In genomic region chr1:157480090-157480489, GRCm38 (mm10) we compare ENCODE assay signal across 16 mouse cellular contexts. TPM values are rescaled to one million over a fixed set of nuclear protein-coding genes. Genes with fewer than 3 reads are reported as not detected.
DNase-seq lines count a peak whose midpoint lies in the region; ATAC-seq lines count a peak whose summit lies in the region.
"Had no signal": no experiment of that assay in that cellular context is flagged by ENCODE, and none has a peak within 500 bp of the region (broad histone marks: within the 10 kb centered on the region; RNA-seq: fewer than 3 reads in every experiment).

No protein-coding gene starts in this region.

- H3K4me3 ChIP-seq in liver, embryonic 11.5 days (ENCODE audit: low read depth, low read length): no peak overlapping the region
- H3K4me3 ChIP-seq in forebrain, embryonic 12.5 days (replicated peaks): no peak overlapping the region
- H3K4me3 ChIP-seq: embryonic facial prominence, embryonic 15.5 days; forebrain, embryonic 13.5 days; gastrocnemius, adult 2 months had no signal

- H3K4me1 ChIP-seq in liver, embryonic 11.5 days (replicated peaks; ENCODE audit: control insufficient read depth, insufficient read depth, low read length): no peaks in the 10 kb centered on the region
- H3K4me1 ChIP-seq in forebrain, embryonic 12.5 days: peaks cover 4% of the 10 kb centered on the region; the same call in 1 of the 2 replicates
- H3K4me1 ChIP-seq: embryonic facial prominence, embryonic 15.5 days; forebrain, embryonic 13.5 days had no signal

- H3K4me2 ChIP-seq in liver, embryonic 11.5 days: no peak overlapping the region
- H3K4me2 ChIP-seq in forebrain, embryonic 12.5 days: no peak overlapping the region
- H3K4me2 ChIP-seq: embryonic facial prominence, embryonic 15.5 days; forebrain, embryonic 13.5 days had no signal

- no peak overlapping the region for H3K27ac ChIP-seq in liver, embryonic 11.5 days (ENCODE audit: low read depth, low read length)
- no peak overlapping the region for H3K27ac ChIP-seq in forebrain, embryonic 12.5 days
- H3K27ac ChIP-seq: embryonic facial prominence, embryonic 15.5 days; forebrain, embryonic 13.5 days; gastrocnemius, adult 2 months; macrophage had no signal

- no peak overlapping the region for H3K9ac ChIP-seq in liver, embryonic 11.5 days (ENCODE audit: low read depth, low read length)
- no peak overlapping the region for H3K9ac ChIP-seq in forebrain, embryonic 12.5 days
- H3K9ac ChIP-seq: embryonic facial prominence, embryonic 15.5 days; forebrain, embryonic 13.5 days had no signal

- peak; percentile 11 for DNase-seq in liver
- no peak for DNase-seq in liver, embryonic 11.5 days (ENCODE audit: low spot score)
- DNase-seq in MEL-GATA-1-ER (ENCODE audit: extremely low read depth, low read depth): peak; percentile 32
- peak; percentile 71 for DNase-seq in adrenal gland, adult 8-10 months
- no peak for DNase-seq in embryo, embryonic 10 days (ENCODE audit: low spot score)
- no peak for DNase-seq in gastrocnemius, postnatal 36 days
- DNase-seq: cerebellum, postnatal 14 days; gastrocnemius, adult 2 months; heart, postnatal 14 days; layer of hippocampus, adult 9-11 months; thymus, postnatal 36 days had no signal

- intact Hi-C loops in gastrocnemius, postnatal 36 days (cut with DNase I): no loop called here

- no peaks in the 10 kb centered on the region for H3K36me3 ChIP-seq in liver, embryonic 11.5 days (ENCODE audit: control insufficient read depth, insufficient read depth, low read length)
- no peaks in the 10 kb centered on the region for H3K36me3 ChIP-seq in forebrain, embryonic 12.5 days (replicated peaks)
- H3K36me3 ChIP-seq: embryonic facial prominence, embryonic 15.5 days had no signal

- no peaks in the 10 kb centered on the region for H3K9me3 ChIP-seq in liver, embryonic 11.5 days (ENCODE audit: control insufficient read depth, low read length)
- no peaks in the 10 kb centered on the region for H3K9me3 ChIP-seq in forebrain, embryonic 12.5 days
- H3K9me3 ChIP-seq: embryonic facial prominence, embryonic 15.5 days; forebrain, embryonic 13.5 days had no signal

- ATAC-seq in liver, embryonic 11.5 days (replicated peaks; ENCODE audit: low FRiP score): no peak
- ATAC-seq in megakaryocyte, adult 5-6 weeks (ENCODE audit: poor library complexity, severe bottlenecking): 0 out of 2 replicates have a peak, but pooled peaks have one; percentile 42
- no peak for ATAC-seq in forebrain, embryonic 12.5 days (ENCODE audit: low FRiP score)
- ATAC-seq: forebrain, embryonic 13.5 days had no signal

- WGBS in liver, embryonic 11.5 days: 29% methylated on average over 9 of the region's 9 CpGs
- WGBS in forebrain, embryonic 12.5 days: 37% methylated on average over 9 of the region's 9 CpGs

- no peaks in the 10 kb centered on the region for H3K27me3 ChIP-seq in liver, embryonic 11.5 days (replicated peaks; ENCODE audit: control insufficient read depth, insufficient read depth, low read length)
- no peaks in the 10 kb centered on the region for H3K27me3 ChIP-seq in forebrain, embryonic 12.5 days
- H3K27me3 ChIP-seq: embryonic facial prominence, embryonic 15.5 days; forebrain, embryonic 13.5 days had no signal

RNA-seq across cellular contexts. Expression of gene Cryzl2, which starts 21.7 kb away (rescaled TPM):
- 9.7 and 10.9 TPM in 2 replicates for polyA plus RNA-seq in liver, embryonic 11.5 days (2014; fragmentation: Nextera tagmentation; extraction: Ambion mirVana)
- 10 to 100 TPM; 46.8 to 92.3 (median 64.6) TPM for total RNA-seq in adrenal gland, adult 8-10 months (2022)
- 6.0 and 8.4 TPM in 2 replicates for total RNA-seq in megakaryocyte, adult 5-6 weeks (2015)
- 4.7 and 8.0 TPM in 2 replicates for total RNA-seq in megakaryocyte, adult 5-6 weeks (2017)
- total RNA-seq in gastrocnemius, postnatal 36 days (2021): under 1 TPM; 0.20 to 0.57 TPM
- polyA plus RNA-seq in forebrain, embryonic 12.5 days (2016; fragmentation: Nextera tagmentation; extraction: Ambion mirVana): 6.7 and 8.3 TPM in 2 replicates

RNA-seq across cellular contexts. Expression of gene Sec16b, which starts 26.4 kb away (rescaled TPM):
- polyA plus RNA-seq in liver, embryonic 11.5 days (2014; fragmentation: Nextera tagmentation; extraction: Ambion mirVana): 4.6 and 5.8 TPM in 2 replicates
- 1 to 10 TPM; 1.5 to 1.9 (median 1.7) TPM for total RNA-seq in adrenal gland, adult 8-10 months (2022)
- total RNA-seq in megakaryocyte, adult 5-6 weeks (2015): 0.54 and 0.89 TPM in 2 replicates
- total RNA-seq in megakaryocyte, adult 5-6 weeks (2017): 0.26 and 0.41 TPM in 2 replicates
- total RNA-seq in gastrocnemius, postnatal 36 days (2021): 1 to 10 TPM; 1.1 to 1.6 TPM
- 0.52 and 0.53 TPM in 2 replicates for polyA plus RNA-seq in forebrain, embryonic 12.5 days (2016; fragmentation: Nextera tagmentation; extraction: Ambion mirVana)
- polyA plus RNA-seq: macrophage had no signal

Comparison
In these comparisons a context has a peak if more than half of its experiments do, and no peak if none do; other contexts are left out.
1. DNase-seq: peak in liver (single experiment), MEL-GATA-1-ER (single experiment) and adrenal gland, adult 8-10 months (single experiment); none in liver, embryonic 11.5 days (single experiment), embryo, embryonic 10 days (single experiment) and gastrocnemius, postnatal 36 days (0 of 2).
2. RNA of gene Cryzl2, which starts 21.7 kb away (total RNA-seq): 46.8 to 92.3 TPM in adrenal gland, adult 8-10 months; 4.7 to 8.4 TPM in megakaryocyte, adult 5-6 weeks and 0.20 to 0.57 TPM in gastrocnemius, postnatal 36 days; every median in the first group is over 4 times any median in the second.